Mouse (Mus musculus) thymus, postnatal 36 days (tissue): ENCODE measurements around the gene Slc7a4.
A peak's percentile ranks its signal among the peaks of the same experiment; 100 is the strongest.
"Not testable (repeated sequence)": the region's sequence is repeated elsewhere in the genome, so short reads cannot be mapped to it uniquely, and the experiment has no call there.

Experiments
- DNase-seq, 2 experiments: peaks; one replicate each; pipeline ENCODE4 v3.0.0; 2022; ENCODE audit warnings: mixed read lengths in 2 of 2

The Slc7a4 gene

GRCm38 (mm10) chr16:17561128-17561750, 21.8 kb downstream of the Slc7a4 start, which contains the start of gene Lrrc74b:
Gene Lrrc74b (minus strand): TSS chr16:17561247.
- DNase-seq = no peak

GRCm38 (mm10) chr16:17559396-17560027, 23.5 kb downstream of the Slc7a4 start:
- DNase-seq = no peak

DNA sequence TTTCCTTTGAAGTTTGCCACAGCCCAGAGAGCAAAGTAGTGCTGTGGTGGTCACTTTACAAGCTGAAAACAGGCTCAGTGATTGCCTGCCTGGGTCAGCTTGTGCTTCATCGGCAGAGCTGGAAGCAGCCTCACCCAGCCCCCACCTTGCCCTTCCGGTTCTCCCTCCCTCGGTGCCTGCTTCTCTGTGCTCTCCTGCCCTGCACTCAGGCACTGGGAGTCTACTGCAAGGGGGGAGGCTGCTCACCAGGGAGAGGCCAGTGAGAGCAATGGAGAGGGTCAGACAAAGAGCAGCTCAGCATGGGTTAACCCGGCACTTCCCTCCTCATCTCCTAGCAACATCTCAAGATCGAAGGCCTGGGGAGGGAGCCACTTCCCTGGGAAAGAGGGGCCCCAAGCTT, 24.2 kb downstream of the Slc7a4 start:
- DNase-seq = no peak

DNA sequence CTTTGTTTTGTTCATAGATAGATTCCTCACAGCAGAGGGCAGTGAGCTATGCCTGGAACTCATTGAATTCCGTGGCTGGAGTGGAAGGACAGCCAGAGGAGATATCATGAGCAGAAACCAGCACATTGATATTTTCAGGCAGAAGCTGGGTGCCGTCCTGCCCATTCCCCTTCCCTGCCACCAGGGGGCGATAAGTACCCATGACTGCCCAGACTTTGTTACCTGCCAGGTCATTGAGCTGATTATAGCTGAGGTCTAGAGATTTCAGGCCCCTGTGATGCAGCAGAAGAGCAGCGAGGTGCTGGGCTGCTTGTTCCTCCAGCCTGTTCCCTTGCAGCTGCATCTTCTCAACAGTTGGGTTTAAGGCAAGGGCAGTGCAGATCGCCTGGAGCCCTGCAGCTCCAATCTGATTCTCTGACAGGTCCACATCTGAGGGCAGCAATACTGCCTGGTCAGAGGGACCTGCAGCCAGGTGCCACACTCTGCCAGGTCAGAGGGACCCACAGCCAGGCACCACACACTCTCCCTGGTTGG, 25.0 kb downstream of the Slc7a4 start:
- DNase-seq = peak; percentile 45 to 54

DNA sequence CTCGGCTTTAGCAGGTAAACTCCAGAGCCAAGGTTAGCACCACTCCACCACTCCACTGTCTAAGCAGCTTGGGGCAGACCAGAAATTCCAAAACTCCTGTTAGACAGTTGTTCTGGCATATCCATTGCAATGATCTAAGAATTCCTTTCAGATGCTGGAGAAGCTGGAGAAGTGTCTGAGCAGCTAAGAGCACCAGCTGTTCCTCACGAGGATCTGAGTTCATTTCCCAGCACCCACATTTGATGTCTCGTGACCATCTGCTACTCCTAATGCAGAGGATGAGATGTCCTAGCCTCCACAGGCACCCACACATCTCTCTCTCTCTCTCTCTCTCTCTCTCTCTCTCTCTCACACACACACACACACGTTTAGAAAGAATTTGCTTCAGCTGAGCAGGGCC, 26.1 kb downstream of the Slc7a4 start:
- no peak for DNase-seq

- DNase-seq = no peak
These were observed 26.8 kb downstream of the Slc7a4 start for GRCm38 (mm10) chr16:17556180-17556579.

DNA sequence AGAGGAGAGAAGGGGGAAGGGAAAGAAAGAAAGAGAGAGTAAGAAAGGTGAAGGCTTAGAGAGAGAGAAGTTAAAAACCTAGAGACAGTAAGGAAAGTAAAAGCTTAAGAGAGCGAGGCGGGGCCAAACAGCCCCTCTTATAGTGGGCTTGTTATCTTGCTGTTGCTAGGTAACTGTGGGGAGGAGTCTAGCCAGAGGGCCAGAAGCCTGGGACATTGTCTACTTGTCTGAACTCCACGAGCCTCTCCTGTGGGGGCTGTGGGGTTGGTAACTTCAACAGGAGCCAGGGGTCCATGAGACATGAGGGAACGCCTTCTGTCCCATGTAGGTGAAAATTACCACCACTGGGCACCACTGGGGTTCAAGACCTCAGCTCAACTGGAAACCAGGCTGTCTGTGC, 28.3 kb downstream of the Slc7a4 start:
- not testable (repeated sequence) for DNase-seq

- peak; percentile 58 to 79 for DNase-seq
These were observed 28.9 kb downstream of the Slc7a4 start for GRCm38 (mm10) chr16:17553910-17554685.

DNA sequence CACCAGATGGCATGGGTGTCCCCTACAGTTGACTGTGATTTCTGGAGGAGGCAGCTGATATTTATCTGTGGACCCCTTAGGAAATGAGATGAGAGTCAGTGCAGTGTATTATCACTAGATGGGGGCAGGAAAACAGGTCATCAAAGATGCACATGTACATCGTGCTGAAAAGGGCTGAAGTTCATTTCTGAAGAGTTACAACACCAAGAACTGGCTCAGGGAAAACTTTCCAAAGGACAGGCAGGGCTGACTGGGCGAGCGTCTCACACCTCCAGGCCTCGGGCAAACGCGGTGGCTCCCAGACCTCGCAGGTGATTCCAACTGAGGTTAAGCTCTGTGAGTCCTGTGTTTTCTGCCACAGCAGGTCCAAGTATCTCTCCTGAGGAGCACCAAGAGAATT, 30.2 kb downstream of the Slc7a4 start:
- no peak for DNase-seq

DNA sequence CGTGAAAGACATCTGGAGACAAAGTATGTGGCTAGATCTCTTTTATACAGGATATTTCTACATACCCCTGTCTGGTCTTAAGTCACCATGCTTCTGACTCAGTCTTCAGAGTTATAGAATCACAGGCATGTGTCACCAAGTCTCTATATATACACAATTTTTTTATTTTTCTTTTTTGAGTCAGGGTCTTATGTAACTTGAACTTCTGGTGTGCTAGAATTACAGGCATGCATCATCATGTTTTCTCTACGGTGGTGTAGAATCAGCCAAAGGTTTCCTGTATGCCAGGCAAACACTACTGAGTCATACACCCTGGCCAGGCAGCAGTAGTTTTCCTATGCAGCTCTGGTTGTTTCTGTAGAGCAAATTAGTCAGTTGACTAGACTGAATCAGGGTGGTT, 40.4 kb downstream of the Slc7a4 start:
- DNase-seq = no peak

GRCm38 (mm10) chr16:17536584-17536983, 46.4 kb downstream of the Slc7a4 start:
- DNase-seq = peak in 1 of 2 experiments; percentile 37

DNA sequence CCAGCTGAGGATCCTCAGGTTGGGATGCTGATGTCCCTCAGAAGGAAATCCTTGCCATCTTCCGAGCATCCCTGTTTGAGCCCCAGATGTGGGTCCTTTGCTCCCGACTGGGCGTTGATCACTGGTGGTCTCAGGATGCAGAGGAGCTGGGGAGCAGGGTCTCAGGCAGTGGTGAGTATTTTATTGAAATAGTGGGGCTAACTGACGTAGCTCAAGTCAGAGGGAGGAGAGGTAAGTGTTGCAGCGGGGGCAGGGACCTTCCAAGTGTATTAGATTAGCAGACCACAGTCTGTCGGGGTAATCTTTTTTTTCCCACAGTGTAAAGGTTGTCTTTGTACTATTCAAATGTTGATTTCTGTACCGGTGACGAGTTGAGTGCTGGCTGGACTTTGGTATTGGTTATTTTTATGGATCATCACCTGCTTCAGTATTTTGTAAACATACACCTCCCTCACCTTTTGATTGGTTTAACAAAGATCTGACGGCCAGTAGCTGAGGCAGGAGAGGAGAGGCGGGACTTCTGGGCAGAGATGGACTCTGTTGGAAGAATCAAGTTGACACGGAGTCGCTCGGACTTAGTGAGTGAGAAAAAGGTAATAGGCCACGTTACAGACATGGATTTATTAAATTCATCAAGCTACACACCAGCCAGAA, 50.2 kb downstream of the Slc7a4 start:
- no peak for DNase-seq

DNA sequence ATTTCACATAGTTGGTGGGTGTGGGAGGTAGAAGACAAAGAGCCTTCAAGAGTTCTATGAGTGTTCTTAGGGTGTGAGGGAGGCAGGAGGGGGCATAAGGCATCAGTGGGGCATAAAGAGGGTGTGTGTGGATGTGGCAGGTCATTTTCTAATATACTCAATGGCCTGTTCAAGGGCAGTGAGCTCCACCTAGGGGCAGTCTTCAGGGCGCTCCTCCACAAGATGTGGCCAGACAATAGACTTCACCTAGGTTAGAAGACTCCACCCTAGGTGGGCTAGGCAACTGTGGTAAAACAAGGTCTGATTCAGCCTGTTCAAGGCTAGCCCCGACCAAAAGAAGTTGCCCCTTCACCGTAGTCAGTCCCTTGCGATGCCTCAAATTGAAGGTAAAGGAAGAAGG, 50.7 kb downstream of the Slc7a4 start:
- no peak for DNase-seq

DNA sequence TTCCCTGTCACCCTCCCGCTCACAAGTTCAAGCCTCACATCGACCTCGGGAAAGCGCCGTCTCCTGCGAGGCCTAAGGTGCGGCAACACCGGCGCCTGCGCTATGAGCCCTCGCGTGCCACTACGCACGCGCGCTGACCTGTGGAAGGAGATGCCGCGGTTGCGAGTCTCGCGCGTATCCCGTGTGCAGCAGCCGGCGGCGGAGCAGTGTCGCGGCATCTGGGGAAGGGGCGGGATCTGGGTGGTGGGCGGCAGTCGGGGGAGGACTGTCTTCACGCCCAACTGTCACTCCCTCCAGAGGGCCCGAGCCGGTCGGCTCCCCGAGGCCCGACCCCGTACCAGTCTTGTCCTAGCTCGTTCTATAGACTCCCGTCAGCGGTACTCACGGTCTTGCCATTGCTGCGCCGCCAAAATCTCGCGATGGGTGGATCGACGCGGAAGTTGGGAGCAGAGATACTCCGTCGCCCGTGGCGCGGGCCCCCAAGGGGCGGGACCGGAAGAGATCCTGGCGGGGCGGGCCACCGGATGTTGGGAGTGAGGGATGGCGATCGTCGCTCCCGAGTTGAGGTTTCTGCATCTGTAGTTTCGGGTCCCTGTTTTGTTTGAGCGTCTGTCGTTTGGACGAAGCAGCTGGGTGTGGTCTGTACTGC, 52.2 kb downstream of the Slc7a4 start, which contains the start of gene Thap7:
Thap7 (minus strand) TSS at position 497 of the 649 bp plus-strand sequence.
- peak; percentile 96 to 98 for DNase-seq

DNA sequence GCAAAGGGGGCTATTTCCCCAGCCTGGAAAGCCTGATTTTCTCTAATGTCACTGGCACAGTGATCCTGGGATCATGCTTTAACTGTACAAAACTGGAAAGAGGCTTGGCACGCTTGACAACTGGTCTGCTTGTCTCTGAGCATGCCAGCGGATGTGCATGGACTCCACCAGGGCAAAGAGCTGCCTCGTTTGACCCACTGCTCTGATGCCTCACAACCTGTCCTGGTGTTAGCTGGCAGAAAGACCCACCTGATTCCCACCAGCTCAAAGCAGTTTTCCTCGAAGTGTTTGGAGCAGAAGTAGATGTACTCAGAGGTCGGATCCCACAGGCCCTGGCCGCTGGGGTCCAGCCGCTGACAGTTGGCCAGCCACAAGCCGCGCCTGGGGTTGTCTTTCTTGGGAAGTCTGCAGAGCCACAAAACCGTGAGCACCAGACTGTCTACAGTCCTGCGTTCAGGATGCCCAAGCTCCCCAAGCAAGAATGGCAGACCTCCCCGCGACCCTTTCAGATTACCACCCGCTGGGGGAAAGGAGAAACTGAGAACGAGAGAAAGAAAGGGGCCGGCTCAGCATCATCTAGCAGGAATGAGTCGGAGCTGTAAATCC, 52.9 kb downstream of the Slc7a4 start:
- DNase-seq = no peak

- DNase-seq = no peak
These were observed 54.7 kb downstream of the Slc7a4 start for GRCm38 (mm10) chr16:17528276-17528675.

GRCm38 (mm10) chr16:17527606-17528005, 55.4 kb downstream of the Slc7a4 start:
- DNase-seq = no peak

DNA sequence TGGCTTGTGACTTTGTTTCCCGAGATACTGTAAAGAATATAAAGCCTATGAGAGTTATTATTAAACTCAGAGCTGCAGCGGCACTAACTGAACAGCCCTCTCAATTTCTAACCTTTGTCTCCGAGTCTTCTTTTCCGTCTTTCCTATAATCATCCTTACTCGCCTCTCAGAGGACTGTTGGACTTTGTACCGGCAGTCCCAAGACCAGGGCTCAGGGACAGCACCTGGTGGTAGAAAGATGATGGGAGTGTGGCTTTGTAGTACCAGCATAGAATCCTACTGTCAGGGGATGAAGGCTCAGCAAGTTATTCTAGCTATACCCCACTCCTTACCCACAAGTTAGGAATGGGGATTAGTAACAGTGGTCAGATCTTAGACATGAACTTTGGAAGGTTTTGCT, 56.8 kb downstream of the Slc7a4 start:
- no peak for DNase-seq

GRCm38 (mm10) chr16:17525524-17525923, 57.5 kb downstream of the Slc7a4 start:
- no peak for DNase-seq

GRCm38 (mm10) chr16:17524156-17524555, 58.9 kb downstream of the Slc7a4 start:
- DNase-seq = no peak
